Mouse (Mus musculus): ENCODE results near the gene Gm9970. TPM values are rescaled to one million over a fixed set of nuclear protein-coding genes. Genes with fewer than 3 reads are reported as not detected.

Gm9970 gene
- polyA plus RNA-seq, 1 experiment from 2014 or later: not detected

DNA sequence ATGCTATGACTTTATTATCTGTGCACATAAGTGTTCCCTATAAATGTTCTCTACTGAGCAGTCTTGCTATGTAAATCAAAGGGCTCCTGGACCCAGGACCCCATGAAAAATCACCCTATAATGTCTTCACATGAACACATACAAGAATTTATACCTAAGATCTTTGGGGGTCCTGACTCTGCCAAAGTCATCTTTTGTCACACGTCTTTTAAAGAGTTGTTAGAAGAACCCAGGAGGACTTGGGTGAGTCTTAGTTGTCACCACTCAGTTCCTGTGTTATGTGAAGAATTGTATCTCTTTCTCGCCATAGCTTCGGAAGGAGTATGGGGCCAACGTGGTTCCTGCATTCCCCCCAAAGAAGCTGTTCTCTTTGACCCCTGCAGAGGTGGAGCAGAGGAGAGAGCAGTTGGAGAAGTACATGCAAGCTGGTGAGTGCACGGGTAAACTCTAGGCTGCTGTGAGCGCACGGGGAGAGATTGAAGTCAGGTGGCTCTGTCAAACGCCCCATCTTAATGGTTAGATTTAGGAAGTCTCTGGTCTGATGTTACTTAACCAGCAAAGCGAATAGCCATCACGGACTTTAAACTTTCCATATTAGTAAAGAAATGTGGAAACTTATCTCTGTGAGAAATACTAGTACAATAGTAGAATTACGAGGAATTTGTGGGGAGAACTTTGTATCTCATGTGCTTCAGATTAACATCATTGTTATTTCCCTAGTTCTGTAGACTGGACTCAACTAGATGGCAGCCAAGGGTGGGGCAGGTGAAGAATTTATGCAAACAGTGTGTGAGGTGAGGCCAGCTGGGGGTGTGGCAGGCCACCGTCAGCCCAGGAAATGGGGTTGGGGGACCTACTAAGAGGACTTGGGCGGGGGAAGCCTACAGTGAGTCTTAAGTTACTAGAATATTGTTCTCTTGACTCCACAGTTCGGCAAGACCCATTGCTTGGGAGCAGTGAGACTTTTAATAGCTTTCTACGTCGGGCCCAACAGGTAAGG is 46.2 kb downstream of the Gm9970 start:
- WGBS (ENCODE audit: missing documents): 97% methylated on average over 16 of the region's 16 CpGs
- H3K4me3 ChIP-seq (ENCODE audit: inconsistent target): peak overlapping the region; percentile 99; the same call in 1 of the 2 replicates

DNA sequence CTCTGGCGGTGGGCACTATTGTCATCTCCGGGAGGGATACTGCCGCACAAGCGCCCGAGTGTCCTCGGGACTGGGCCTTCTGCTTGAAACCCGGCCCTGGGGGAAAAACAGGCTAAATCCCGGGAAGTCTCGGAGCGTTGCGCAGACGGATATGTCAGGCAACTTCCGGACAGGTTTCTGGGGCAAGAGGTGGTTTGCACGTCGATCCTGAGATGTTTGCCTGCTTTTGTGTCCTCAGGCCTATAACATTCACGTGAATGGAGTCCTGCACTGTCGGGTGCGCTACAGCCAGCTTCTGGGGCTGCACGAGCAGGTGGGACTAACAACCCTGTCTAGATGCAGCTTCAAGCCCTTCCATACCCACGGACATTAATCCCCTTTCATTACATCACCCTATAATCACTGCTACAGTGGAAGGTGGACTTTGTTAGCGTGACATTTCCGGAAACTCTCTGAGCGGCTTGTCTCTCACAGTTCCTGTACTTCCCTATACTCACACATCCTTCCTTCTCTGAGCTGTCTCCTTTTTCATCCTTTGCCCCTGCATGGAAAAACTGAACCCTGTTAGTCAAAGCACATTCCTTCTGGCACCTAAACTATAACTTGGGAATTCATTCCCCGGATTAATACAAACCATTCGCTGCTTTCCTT is 47.3 kb downstream of the Gm9970 start:
- H3K79me2 ChIP-seq (ENCODE audit: inconsistent target): peaks cover 56% of the 10 kb centered on the region
- H3K4me3 ChIP-seq (ENCODE audit: inconsistent target): peak overlapping the region; percentile 99
- H3K36me3 ChIP-seq (ENCODE audit: inconsistent target): peaks cover 54% of the 10 kb centered on the region
- H3K27ac ChIP-seq: peak overlapping the region; percentile 90
- WGBS (ENCODE audit: missing documents): 7% methylated on average over 25 of the region's 25 CpGs

More for the DNA sequence above, 46.2 kb downstream of the Gm9970 start:
- Histone ChIP-seq H3K36me3 (ENCODE audit: inconsistent target) (peaks cover 59% of the 10 kb centered on the region), H3K79me2 (ENCODE audit: inconsistent target) (peaks cover 66% of the 10 kb centered on the region), H3K27ac (peak overlapping the region; percentile 90)

DNA sequence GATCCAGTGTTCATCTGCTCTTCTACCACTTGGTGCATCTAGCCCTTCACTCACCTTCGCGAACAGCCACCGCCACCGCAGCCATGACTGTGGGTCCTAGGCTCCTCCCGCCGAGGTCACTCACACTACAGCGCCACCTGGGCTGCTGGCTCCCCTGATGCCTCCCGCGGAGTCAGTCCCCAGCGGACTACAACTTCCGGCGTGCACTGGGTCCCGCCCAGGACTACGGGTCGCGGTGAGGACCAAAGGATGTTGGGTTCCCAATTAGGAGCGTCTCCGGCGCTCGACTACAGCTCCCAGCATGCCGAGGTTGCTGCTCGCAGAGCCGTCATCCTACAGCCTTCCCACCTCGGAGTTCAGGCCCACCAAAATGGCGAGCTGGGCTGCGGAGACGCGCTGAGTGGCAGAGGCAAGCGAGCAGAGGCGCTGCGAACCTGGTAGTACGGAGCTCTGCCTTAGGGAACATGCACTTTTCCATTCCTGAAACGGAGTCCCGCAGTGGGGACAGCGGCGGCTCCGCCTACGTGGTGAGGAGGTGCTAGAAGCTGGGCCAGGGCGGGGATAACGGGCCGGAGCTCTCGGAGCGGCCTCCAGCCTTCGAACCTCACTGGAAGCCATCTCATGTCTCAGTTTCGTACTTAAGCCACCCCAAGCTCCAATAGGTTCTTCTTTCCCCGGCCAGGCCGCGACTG is 47.9 kb downstream of the Gm9970 start, which contains the start of the genes Snx17 and Eif2b4:
Gene Snx17 (plus strand): TSS at position 289 of the 692 bp plus-strand sequence.
Gene Eif2b4 (minus strand): TSS at position 492 of the 692 bp plus-strand sequence.
- H3K27ac ChIP-seq: peak within 1 kb of the TSS; percentile 90
- WGBS (ENCODE audit: missing documents): under 1% methylated on average over 48 of the region's 48 CpGs
- peaks cover 48% of the 10 kb centered on the region for H3K36me3 ChIP-seq (ENCODE audit: inconsistent target)
- H3K79me2 ChIP-seq (ENCODE audit: inconsistent target): peaks cover 51% of the 10 kb centered on the region
- peak within 1 kb of the TSS; percentile 99 for H3K4me3 ChIP-seq (ENCODE audit: inconsistent target)

DNA sequence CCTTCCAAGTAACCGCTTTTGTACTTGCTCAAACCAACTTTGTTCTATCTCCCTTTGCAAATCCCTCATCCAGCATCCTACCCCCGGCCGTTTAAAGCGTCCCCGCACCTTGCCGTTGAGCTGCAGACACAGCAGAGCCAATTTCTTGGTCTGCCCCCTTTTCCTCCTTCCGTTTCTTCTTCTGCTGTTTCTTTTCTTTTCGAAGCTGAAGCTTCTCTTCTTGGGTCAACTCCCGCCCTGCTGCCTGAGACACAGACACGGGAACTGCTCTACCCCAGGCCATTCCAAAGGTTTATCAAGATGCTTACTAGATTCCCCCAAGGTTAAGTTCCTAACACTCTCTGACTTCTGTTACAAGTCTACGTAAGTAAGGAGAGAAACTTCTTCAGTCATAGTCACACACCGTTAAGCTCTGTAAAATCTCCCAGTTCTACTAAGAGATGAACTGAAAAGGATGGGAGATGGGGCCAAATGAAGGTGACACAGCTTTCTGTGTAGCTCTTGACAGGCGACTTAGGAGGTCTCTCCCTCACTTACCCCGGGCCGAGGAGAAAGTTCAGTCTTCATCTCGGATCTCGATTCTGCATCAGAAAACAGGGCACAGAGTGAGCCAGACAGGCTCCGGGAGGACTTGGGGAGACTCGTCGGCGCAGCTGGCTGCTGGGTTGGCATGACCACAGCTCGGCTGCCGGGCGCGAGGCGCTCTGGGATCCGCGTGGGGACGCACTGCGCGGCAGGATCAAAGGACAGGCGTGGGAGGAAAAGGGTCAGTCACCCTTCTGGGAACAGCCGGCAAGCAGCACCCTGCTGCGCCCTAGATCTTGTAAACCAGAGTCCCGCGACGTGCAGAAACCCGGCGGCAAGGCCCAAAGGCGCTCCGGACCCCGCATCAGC is 48.7 kb downstream of the Gm9970 start:
- peaks cover 46% of the 10 kb centered on the region for H3K36me3 ChIP-seq (ENCODE audit: inconsistent target)
- peak overlapping the region; percentile 90 for H3K27ac ChIP-seq
- WGBS (ENCODE audit: missing documents): 13% methylated on average over 41 of the region's 42 CpGs
- peaks cover 43% of the 10 kb centered on the region for H3K79me2 ChIP-seq (ENCODE audit: inconsistent target)
- peak overlapping the region; percentile 99 for H3K4me3 ChIP-seq (ENCODE audit: inconsistent target)

Other genes starting within 250 kb of the Gm9970 start
- 73.4 to 150 TPM (median 103 TPM) in 3 replicates for gene Atraid, start 192.9 kb downstream of the Gm9970 start, polyA plus RNA-seq (2018)
- gene Slc5a6, start 192.3 kb downstream of the Gm9970 start, polyA plus RNA-seq (2018): 3.3 to 6.2 TPM (median 5.1 TPM) in 3 replicates
- 5.8 to 16.7 TPM (median 7.3 TPM) in 3 replicates for gene Cad, start 186.5 kb downstream of the Gm9970 start, polyA plus RNA-seq (2018)
- gene Dnajc5g, start 134.9 kb downstream of the Gm9970 start, polyA plus RNA-seq (2018): not detected in 3 replicates
- gene Slc30a3, start 133.0 kb downstream of the Gm9970 start, polyA plus RNA-seq (2018): not detected in 3 replicates
- gene Trim54, start 124.5 kb downstream of the Gm9970 start, polyA plus RNA-seq (2018): not detected in 3 replicates
- gene Ucn, start 102.4 kb downstream of the Gm9970 start, polyA plus RNA-seq (2018): not detected in 3 replicates
- gene Mpv17, start 87.0 kb downstream of the Gm9970 start, polyA plus RNA-seq (2018): 35.2 to 59.9 TPM (median 52.3 TPM) in 3 replicates
- gene Gm29609, start 61.3 kb downstream of the Gm9970 start, polyA plus RNA-seq (2018): 0.42 to 0.53 TPM in 2 of 3 replicates, not detected in the other
- 25.3 to 29.9 TPM (median 29.5 TPM) in 3 replicates for gene Gtf3c2, start 61.1 kb downstream of the Gm9970 start, polyA plus RNA-seq (2018)
- 30.9 to 73.2 TPM (median 66.8 TPM) in 3 replicates for gene Snx17, start 48.0 kb downstream of the Gm9970 start, polyA plus RNA-seq (2018)
- gene Eif2b4, start 47.8 kb downstream of the Gm9970 start, polyA plus RNA-seq (2018): 15.7 to 26.2 TPM (median 16.2 TPM) in 3 replicates
- gene Zfp513, start 38.9 kb downstream of the Gm9970 start, polyA plus RNA-seq (2018): 20.3 to 33.4 TPM (median 25.0 TPM) in 3 replicates
- gene Ppm1g, start 20.5 kb downstream of the Gm9970 start, polyA plus RNA-seq (2018): 49.8 to 88.3 TPM (median 76.6 TPM) in 3 replicates
- 68.4 to 96.8 TPM (median 84.5 TPM) in 3 replicates for gene Nrbp1, start 368 bp downstream of the Gm9970 start, polyA plus RNA-seq (2018)
- gene Krtcap3, start 10.5 kb upstream of the Gm9970 start, polyA plus RNA-seq (2018): 0.37 to 2.5 TPM (median 0.63 TPM) in 3 replicates
- 11.8 to 19.6 TPM (median 13.6 TPM) in 3 replicates for gene Ift172, start 49.9 kb upstream of the Gm9970 start, polyA plus RNA-seq (2018)
- gene Fndc4, start 54.8 kb upstream of the Gm9970 start, polyA plus RNA-seq (2018): not detected in 3 replicates
- not detected in 3 replicates for gene Gckr, start 56.2 kb upstream of the Gm9970 start, polyA plus RNA-seq (2018)
- gene Zfp512, start 211.2 kb upstream of the Gm9970 start, polyA plus RNA-seq (2018): 13.3 to 17.3 TPM (median 14.0 TPM) in 3 replicates
- gene 4930548H24Rik, start 244.5 kb upstream of the Gm9970 start, polyA plus RNA-seq (2018): not detected in 3 replicates

Data from macrophage (primary cell).